Mouse (Mus musculus) kidney, adult 2 months (tissue): ENCODE results near the gene Sstr2.

Experiments
- CTCF ChIP-seq: fragments of 200-500 bp; conservative IDR thresholded peaks from 2 replicates; pipeline ENCODE4 v1.5.1; 2011; ENCODE audit warnings: low read depth, mild to moderate bottlenecking, control low read depth, low read length, moderate library complexity, mixed read lengths; ENCODE audit not compliant: insufficient read depth, insufficient read length
- POLR2A ChIP-seq: fragments of 200-500 bp; IDR thresholded peaks from one replicate; pipeline ENCODE4 v1.6.1; 2011; ENCODE audit warnings: low read depth, low read length, control low read depth

DNA sequence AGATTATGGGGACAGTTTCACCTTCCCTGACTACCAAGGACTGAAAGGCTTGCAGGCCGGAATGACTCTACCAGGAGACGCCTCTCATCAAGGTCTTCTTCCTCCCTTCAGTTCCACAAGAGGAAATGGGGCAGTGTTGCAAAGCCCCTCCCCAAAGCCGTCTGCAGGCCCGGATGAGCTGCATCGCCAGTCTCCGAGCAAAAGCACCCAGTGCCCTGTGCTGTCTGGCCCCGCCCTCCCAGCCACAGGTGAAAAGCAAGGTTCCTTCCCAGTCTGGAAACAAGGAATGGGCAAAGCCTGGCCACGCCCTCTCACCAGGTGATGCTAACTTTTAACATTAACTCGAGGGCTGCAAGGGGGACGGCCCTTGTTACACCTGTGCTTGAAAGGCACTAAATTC is 47.5 kb downstream of the Sstr2 start:
- no peak for TF ChIP-seq CTCF
- TF ChIP-seq POLR2A = no peak
